Mouse (Mus musculus): ENCODE results near the gene Setd2.

The Setd2 gene

GRCm38 (mm10) chr9:110623416-110624195, 91.2 kb downstream of the Setd2 start:
- DNase-seq: no peak

- peak; percentile 86 to 91 for DNase-seq
Measured at GRCm38 (mm10) chr9:110624361-110625166, 92.2 kb downstream of the Setd2 start, which contains the start of gene Nradd. Gene Nradd (minus strand): TSS chr9:110624452.

GRCm38 (mm10) chr9:110625350-110625908, 93.0 kb downstream of the Setd2 start:
- DNase-seq: no peak

- DNase-seq: no peak
Measured at GRCm38 (mm10) chr9:110630171-110630570, 97.8 kb downstream of the Setd2 start.

GRCm38 (mm10) chr9:110631191-110631590, 98.8 kb downstream of the Setd2 start:
- DNase-seq: peak; percentile 47 to 63

GRCm38 (mm10) chr9:110631651-110632275, 99.4 kb downstream of the Setd2 start:
- no peak for DNase-seq

GRCm38 (mm10) chr9:110632671-110633070, 100.3 kb downstream of the Setd2 start:
- DNase-seq: no peak

- no peak for DNase-seq
Measured at GRCm38 (mm10) chr9:110633882-110634281, 101.5 kb downstream of the Setd2 start.

GRCm38 (mm10) chr9:110635225-110635624, 102.8 kb downstream of the Setd2 start:
- peak; percentile 93 for DNase-seq

GRCm38 (mm10) chr9:110638611-110639021, 106.2 kb downstream of the Setd2 start:
- DNase-seq: peak; percentile 58 to 60

GRCm38 (mm10) chr9:110641006-110641405, 108.6 kb downstream of the Setd2 start:
- no peak for DNase-seq

- no peak for DNase-seq
Measured at GRCm38 (mm10) chr9:110642812-110643524, 110.6 kb downstream of the Setd2 start.

GRCm38 (mm10) chr9:110643787-110644186, 111.4 kb downstream of the Setd2 start:
- DNase-seq: no peak

GRCm38 (mm10) chr9:110644295-110644694, 111.9 kb downstream of the Setd2 start:
- no peak for DNase-seq

GRCm38 (mm10) chr9:110645219-110645618, 112.8 kb downstream of the Setd2 start:
- no peak for DNase-seq

GRCm38 (mm10) chr9:110649775-110650174, 117.4 kb downstream of the Setd2 start:
- DNase-seq: no peak

- no peak for DNase-seq
Measured at GRCm38 (mm10) chr9:110651931-110652722, 119.7 kb downstream of the Setd2 start.

GRCm38 (mm10) chr9:110652963-110653654, 120.7 kb downstream of the Setd2 start:
- DNase-seq: no peak

- DNase-seq: peak; percentile 78 to 82
Measured at GRCm38 (mm10) chr9:110653655-110654461, 121.5 kb downstream of the Setd2 start, which contains the start of gene Nbeal2. Gene Nbeal2 (minus strand): TSS chr9:110654161.
